Mouse (Mus musculus) naive thymus-derived CD4-positive, alpha-beta T cell, adult 2 months (primary cell): ENCODE measurements at regions not wholly inside any gene's neighbourhood (a gene's known extent, or its start where the extent isn't known, plus 50 kb on each side); places are given as distances from the start of the nearest gene placed in this dataset.

Experiments
- DNase-seq: peaks from one replicate; pipeline ENCODE4 v3.0.0-alpha.2; 2011; ENCODE audit warnings: low read depth

- no peak for DNase-seq
Measured at GRCm38 (mm10) chr13:80946034-80946433, 62.9 kb downstream of the Arrdc3 start.

- DNase-seq = no peak
Measured at GRCm38 (mm10) chr13:80947705-80948104, 64.5 kb downstream of the Arrdc3 start.

DNA sequence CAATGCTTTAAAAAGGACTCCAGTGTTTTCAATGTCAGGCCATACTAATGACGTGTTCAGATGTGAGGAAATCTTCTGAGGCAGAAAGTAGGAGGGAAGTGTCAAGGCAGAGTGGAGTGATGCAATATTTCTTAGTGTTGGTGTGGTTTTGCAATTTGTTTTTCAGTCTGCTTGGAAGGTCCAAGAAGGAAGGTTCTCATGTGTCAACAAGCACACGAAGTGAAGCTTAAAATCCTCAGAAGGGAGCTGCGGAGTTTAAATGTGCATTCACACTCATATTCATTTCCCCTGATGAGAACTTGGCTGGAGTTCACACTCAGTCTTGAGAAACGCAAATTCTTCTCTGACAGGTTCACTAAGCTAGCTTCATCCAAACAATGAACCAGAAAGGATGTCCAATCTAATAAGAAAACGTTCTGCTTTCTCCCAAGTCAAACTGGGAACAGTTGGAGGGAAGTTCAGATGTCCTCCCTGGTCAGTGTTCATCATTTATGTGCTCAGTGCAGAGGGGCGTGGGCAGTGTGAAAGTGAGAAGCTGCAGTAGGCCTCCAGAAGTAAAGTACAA, 66.0 kb downstream of the Arrdc3 start:
- no peak for DNase-seq

DNA sequence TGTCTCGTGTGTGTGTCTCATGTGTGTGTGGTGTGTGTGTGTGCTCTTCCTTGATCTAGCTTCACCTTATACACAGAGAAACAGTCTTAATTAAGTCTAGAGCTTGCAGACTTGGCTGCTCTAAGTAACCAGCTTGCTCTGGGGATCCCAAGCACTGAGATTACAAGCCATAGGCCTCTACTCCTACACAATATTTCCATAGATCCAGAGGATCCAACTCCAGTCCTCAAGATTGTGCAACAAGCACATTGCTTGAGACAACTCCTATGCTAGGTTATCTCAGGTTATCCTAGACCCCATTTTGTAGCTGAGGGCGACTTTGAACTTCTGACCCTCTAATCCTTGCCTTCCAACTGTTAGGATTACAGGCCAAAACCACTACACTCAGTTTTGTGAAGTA, 67.1 kb downstream of the Arrdc3 start:
- no peak for DNase-seq

- DNase-seq = no peak
Measured at GRCm38 (mm10) chr13:80950803-80951202, 67.6 kb downstream of the Arrdc3 start.

DNA sequence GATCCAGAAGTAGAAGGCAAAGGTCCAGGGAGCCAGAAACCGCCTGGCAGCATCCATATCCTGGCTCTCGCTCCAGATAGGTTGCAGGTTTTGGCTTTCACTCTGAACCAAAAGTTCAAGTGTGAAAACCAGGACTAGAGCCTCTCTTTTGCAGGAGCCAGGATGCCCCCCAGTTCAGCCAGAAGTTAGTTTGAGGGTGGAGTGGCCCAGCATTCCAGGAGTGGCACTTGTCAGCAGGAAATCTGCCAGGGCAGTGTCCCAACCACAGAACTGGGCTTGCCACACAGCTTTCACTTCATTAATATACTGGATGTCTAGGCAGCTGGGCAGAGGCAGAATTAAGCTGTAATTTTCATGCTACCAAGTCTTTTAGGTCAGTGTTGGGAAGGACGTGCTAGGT, 68.1 kb downstream of the Arrdc3 start:
- no peak for DNase-seq

DNA sequence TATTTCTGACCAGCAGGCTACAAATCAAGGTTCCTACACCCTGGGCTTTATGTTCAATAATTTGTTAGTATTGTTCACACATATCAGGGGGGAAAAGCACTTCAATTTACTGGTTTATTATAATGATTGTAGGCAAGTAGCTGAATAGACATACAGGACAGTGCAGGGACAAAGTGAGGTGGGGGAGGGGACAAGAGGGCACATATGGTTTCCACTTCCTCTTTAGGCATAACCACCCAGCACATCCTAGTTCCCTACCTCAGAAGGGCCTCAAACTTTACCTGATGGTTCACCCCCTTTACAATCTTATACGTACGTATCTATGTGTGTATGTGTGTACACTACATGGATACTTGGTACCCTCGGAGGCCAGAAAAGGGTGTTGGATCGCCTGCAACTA, 69.7 kb downstream of the Arrdc3 start:
- DNase-seq = no peak

DNA sequence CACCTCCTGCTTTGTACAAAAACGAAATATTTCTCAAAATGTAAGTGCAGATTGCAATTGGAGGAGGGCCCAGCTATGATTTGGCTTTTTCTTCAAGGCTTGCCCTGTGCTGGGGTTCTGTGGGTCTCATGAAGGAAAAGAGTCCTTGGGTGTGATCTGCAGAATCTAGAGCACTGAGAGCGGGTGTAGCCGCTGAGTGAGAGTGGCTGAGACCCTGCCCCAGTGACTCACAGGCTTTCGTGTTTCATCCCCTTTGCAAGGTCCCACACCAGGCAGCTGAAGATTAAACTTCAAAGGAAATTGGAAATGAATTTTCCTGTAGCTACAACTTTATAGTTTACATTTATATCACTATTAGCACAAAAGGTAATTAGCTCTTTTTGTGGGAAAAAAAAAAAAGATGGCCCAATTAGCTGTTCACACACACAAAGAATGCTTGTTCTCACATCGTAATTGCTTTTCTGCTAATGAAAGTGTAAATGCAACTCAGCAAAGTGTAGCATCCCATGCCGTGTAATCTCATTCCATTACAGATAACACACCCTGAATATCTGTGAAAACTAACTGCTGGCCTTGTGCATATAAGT, 71.0 kb downstream of the Arrdc3 start:
- DNase-seq = no peak

DNA sequence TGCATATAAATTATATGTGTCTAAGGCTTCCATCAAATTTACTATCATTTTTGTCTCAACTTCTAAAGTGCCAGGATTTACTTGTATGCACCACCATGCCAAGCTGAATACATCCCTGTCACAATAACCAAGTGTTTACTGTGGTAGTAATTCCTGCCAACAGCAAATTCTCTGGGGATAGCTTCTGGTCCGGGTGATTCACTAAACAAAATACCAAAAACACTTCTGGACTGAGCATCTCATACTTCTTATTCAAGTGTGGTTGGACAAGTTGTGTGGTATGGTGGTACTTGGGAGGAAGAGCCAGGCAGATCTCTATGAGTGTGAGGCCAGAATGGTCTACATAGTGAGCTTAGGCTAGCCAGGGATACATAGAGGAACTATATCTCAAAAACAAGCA, 73.8 kb downstream of the Arrdc3 start:
- DNase-seq = no peak

DNA sequence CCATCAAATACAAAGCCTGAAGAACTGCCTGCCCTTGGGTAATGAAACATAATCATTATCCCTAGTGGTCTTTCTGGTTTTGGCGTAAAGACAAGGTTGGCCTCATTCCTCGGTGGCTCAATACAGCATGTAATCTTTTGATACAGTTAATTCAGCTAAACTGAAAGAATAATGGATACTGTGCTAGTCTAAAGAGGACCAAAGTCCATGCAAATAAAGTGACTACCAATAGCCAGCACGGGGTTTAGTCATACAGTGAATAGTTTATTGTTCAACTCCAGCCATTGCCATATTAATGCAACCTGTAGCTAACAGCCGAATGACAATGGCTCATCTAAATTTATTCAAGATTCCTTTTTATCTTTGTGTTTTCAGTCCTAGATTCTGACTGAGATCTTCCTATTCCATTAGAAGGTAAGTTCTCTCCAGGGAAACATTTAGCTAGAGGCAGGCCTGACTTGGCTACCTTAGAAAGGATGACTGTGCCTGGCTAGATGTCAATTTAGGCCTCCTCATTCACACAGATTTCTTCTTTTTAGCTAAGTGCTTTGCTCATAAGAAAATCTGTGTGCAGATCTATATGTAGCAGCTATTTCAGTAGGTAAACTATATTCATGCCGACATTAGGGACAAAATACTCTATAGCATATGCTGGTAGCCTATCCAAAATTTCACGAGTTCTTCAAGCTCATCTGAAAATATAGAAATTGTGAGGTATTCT, 74.4 kb downstream of the Arrdc3 start:
- DNase-seq = no peak

DNA sequence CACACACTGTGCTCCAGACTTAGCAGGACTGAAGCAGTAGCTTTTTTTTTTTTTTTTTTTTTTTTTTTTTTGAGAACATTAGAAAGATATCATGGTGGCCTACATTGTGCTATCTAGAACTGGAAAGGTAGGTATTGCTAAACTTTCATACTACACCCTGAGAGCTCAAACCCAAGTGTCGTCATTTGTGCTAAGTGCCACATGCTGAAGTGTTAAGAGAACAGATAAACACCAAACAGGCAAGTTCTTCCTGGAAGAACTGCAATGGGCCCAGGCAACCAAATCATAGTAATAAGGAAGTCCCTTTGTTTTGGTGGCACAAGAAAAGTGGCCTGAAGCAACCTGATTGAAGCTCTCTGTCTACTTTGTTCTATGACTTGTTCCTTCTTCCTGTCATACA, 76.6 kb downstream of the Arrdc3 start:
- DNase-seq = no peak

- DNase-seq = no peak
Measured at GRCm38 (mm10) chr13:80961985-80962617, 78.9 kb downstream of the Arrdc3 start.

DNA sequence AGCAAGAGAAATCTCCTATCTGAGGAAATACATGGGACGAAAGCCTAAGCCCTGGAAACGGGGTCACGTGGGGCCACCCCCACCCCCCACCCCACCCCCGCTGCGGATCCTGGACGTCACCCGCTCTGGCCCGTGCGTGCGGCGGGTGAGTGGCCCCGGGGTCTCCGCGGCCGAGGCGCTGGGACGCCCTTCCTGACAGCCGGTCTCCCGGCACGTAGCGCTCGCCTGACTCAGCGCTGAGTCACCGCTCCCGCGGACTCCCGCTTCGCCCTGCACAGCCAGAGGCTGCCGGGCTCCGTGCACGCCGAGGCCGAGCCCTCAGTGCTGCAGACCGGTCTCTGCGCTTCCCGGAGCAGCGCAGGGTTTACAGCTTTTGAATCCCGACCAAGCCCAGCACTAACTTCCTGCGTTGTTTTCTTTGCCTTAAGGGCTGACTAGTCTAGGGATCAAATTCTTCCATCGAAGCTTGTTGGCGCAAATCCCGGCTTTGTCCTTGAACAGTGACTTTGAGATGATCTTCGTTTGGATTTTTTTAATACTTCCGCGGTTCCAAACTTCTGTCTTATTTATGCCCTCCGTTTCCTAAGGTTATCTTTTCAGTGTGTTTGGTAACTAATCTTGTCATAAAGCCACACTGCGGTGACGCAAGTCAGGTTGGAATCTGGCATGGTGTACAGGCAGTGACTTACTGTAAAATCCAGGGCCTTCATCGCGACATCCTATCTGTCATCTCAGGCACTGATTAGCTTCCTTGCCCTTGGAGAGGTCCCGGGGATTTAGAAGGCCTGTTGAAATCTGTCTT, 79.8 kb downstream of the Arrdc3 start:
- DNase-seq = no peak

DNA sequence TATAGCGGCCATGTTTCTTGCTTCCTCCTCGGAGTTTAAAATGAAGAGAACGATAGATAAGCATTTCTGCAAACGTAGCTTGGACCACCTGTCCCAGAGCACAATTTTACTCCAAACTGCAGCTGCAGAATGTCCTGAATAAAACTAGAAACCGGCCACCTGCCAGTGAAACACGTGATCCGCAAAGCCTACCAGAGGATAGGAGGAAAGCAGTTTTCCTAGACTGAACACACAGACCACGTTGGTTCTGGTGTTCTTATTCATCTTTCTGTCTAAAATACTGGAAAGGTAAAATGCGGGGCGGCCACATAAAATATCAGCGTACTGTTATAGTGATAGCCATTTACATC, 80.4 kb downstream of the Arrdc3 start:
- DNase-seq = no peak

DNA sequence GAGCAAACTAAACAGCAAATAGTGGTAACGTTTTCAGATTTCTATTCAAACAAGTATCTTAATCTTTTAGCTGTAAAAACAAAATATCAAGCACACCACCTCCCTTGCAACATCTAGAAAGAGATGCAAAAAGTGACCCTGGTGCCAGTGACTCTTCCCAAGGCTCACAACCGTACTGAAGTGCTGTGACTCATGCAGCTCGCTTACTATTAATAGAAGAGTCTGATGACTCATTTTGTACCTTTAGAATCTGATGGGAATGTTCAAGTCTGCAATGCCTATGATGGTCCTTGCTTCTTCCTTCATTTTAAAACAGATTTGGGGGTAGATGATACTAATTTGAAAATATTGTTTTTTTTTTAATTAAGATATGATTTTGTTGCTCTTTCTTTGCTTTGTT, 88.5 kb downstream of the Arrdc3 start:
- DNase-seq = no peak

DNA sequence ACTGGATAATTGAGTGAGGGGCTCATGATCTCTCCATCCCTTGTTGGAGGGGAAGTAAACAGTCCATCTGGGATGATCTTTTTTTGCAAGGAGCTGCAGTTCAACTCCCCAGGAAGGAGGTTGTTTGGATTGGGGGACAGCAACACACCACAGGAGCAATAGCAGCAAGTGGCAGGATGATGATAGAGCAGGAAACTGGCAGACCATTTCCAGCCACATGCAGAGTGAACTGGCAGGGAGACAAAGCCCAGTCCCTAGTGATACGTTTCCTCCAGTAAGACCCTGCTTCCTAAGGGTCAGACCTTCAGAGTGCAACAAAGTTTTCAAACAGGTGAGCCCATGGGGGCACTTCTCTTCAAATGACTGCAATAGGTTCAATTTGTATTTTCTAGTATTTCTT, 91.2 kb downstream of the Arrdc3 start:
- DNase-seq = no peak

DNA sequence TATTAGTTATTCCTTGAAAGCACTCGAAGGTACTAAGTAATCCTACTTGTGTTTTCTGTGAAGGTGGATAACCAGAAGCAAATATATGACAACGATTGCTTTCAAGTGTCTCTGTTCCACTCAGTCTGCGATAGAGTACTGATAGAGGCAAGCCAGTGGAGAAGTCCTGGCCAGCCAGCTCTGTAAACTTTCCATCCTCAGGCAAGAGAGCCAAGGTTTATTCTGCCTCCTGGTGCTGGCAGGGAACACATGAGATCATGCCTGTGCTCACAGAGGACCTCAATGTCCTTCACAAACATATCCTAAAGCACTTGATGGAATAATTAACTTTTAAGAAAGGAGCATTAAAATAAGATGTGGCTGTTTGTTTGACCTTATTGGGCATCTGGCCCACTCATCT, 94.1 kb downstream of the Arrdc3 start:
- DNase-seq = no peak

- DNase-seq = no peak
Measured at GRCm38 (mm10) chr13:80981201-80981600, 98.0 kb downstream of the Arrdc3 start.

- no peak for DNase-seq
Measured at GRCm38 (mm10) chr13:80986657-80987056, 103.5 kb downstream of the Arrdc3 start.

DNA sequence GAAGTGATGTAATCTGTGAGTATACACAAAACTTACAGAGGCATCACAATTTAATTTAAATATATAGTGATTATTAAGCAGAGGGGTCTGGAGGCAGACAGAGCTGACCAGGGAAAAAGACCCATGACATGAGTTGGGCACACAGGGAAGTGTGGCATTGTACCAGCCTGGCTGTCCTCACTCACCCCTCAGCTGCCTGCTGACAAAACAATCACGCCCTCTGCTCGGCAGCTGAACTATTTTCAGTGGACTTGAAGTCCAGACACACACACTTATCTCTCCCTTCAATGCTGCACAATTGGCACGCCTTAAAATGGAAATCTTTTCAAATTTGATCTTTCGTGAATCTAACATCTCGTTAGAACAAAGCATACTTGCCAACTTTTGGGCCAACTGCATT, 106.6 kb downstream of the Arrdc3 start:
- DNase-seq = no peak

GRCm38 (mm10) chr13:80992342-80992741, 109.2 kb downstream of the Arrdc3 start:
- no peak for DNase-seq
